Mouse (Mus musculus) brain, embryonic 14.5 days (tissue): ENCODE measurements around the gene Adap1. TPM values are rescaled to one million over a fixed set of nuclear protein-coding genes. Genes with fewer than 3 reads are reported as not detected.

ENCODE experiments used
- DNase-seq: peaks from one replicate; pipeline ENCODE4 v3.0.0-alpha.2; 2011; ENCODE audit warnings: low read depth
- CTCF ChIP-seq: fragments of 200-500 bp; IDR thresholded peaks from 2 replicates; pipeline ENCODE4 v1.5.1; 2012; ENCODE audit warnings: inconsistent platforms, mild to moderate bottlenecking, moderate library complexity, borderline replicate concordance; ENCODE audit not compliant: insufficient read depth, insufficient read length; ENCODE audit errors: extremely low read depth
- POLR2A ChIP-seq: fragments of 200-500 bp; IDR thresholded peaks from 2 replicates; pipeline ENCODE4 v1.6.1; 2012; ENCODE audit warnings: mild to moderate bottlenecking, inconsistent platforms, borderline replicate concordance; ENCODE audit not compliant: poor library complexity, insufficient read depth, insufficient read length, severe bottlenecking; ENCODE audit errors: extremely low read depth
- polyA plus RNA-seq: library from polyadenylated mRNA; depleted of rRNA; stranded (reverse); fragments of >200 nt; gene quantifications from 2 replicates; pipeline ENCODE4 v1.2.3, GENCODE M21; 2012

Gene Adap1
- polyA plus RNA-seq, 1 experiment: 66.4 TPM

GRCm38 (mm10) chr5:139332590-139333272 lies 7.3 kb upstream of the Adap1 start:
- TF ChIP-seq CTCF (no peak), POLR2A (no peak)
- DNase-seq: no peak

- DNase-seq: peak; percentile 65
- TF ChIP-seq POLR2A (no peak), CTCF (peak; percentile 99)
These were observed 6.3 kb upstream of the Adap1 start for GRCm38 (mm10) chr5:139331742-139332141.

- TF ChIP-seq CTCF (no peak), POLR2A (no peak)
- DNase-seq: no peak
These were observed 5.3 kb upstream of the Adap1 start for GRCm38 (mm10) chr5:139330766-139331165.

GRCm38 (mm10) chr5:139327634-139328020 lies 2.2 kb upstream of the Adap1 start:
- TF ChIP-seq CTCF (no peak), POLR2A (no peak)
- DNase-seq: no peak

GRCm38 (mm10) chr5:139326986-139327633 lies 1.7 kb upstream of the Adap1 start:
- TF ChIP-seq POLR2A (no peak), CTCF (no peak)
- DNase-seq: no peak

- no peak for TF ChIP-seq CTCF
- no peak for TF ChIP-seq POLR2A
- DNase-seq: no peak
These were observed 782 bp upstream of the Adap1 start for GRCm38 (mm10) chr5:139326111-139326696.

- DNase-seq: peak; percentile 26
- TF ChIP-seq POLR2A (0 out of 2 replicates have a peak, but pooled peaks have one; percentile 14), CTCF (no peak)
These were observed 579 bp downstream of the Adap1 start for GRCm38 (mm10) chr5:139324691-139325394.

GRCm38 (mm10) chr5:139324045-139324491 lies 1.4 kb downstream of the Adap1 start:
- peak; percentile 13 for DNase-seq
- TF ChIP-seq POLR2A (no peak), CTCF (no peak)

GRCm38 (mm10) chr5:139323260-139323924 lies 2.0 kb downstream of the Adap1 start:
- DNase-seq: no peak
- TF ChIP-seq CTCF (no peak), POLR2A (no peak)

GRCm38 (mm10) chr5:139321331-139321730 lies 4.1 kb downstream of the Adap1 start:
- DNase-seq: no peak
- TF ChIP-seq CTCF: no peak
- no peak for TF ChIP-seq POLR2A

GRCm38 (mm10) chr5:139320424-139320823 lies 5.0 kb downstream of the Adap1 start:
- no peak for TF ChIP-seq CTCF
- no peak for TF ChIP-seq POLR2A
- DNase-seq: no peak

- TF ChIP-seq POLR2A: no peak
- no peak for DNase-seq
These were observed 7.5 kb downstream of the Adap1 start for GRCm38 (mm10) chr5:139317751-139318504.
